Mouse (Mus musculus): ENCODE data around the gene Ergic2.

Ergic2 gene

DNA sequence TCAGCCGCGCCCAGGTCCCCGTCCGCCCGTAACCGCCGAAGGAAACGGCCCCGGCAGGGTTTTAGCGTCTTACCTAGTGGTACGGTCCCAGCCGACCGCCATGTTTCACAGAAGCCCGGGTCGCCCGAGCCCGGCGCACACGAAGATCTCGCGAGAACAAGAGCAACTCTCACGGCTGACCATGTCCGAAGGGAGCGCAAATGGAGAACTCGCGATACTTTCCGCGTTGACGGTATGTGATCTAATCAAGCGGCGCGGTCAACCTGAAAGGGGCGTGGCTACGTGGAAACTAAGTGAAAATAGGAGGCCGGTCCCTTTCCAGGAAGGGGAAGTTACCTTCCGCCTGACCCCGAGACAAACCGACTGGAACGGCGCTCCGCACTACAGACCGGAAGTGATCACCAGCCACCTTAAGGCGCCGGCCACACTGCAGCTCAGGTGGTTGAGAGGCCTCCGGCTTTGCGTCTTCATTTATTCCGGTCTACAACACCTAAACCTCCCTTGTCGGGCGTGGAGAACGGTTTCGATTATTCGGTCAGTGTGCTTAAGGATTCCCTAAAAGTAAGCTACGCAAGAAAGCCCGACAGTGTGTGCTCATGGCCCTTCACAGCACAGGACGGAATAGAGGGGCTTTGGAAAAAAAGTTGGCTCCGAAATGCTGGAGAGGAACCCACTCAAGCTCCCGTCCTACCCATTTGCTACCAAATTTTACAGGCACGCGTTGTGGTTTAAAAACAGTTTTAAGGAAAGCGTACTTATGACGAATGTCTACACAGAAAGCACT is at the start of gene Ergic2:
Ergic2 (minus strand) TSS at position 478 of the 784 bp plus-strand sequence.
- H3K36me3 ChIP-seq (ENCODE audit: insufficient read depth, low read length) = peaks cover 21% of the 10 kb centered on the region
- no peaks in the 10 kb centered on the region for H3K9me3 ChIP-seq (ENCODE audit: low read length)
- peak within 1 kb of the TSS; percentile 98 for H3K4me3 ChIP-seq (replicated peaks; ENCODE audit: low read length)
- no peaks in the 10 kb centered on the region for H3K27me3 ChIP-seq (ENCODE audit: insufficient read depth, low read length)
- TF ChIP-seq CTCF (conservative IDR thresholded peaks at IDR 0.05; ENCODE audit: low read length) (no peak), POU5F1 (IDR thresholded peaks at IDR 0.05; ENCODE audit: borderline replicate concordance, low read length) (no peak), NANOG (IDR thresholded peaks at IDR 0.05; ENCODE audit: borderline replicate concordance, low read length) (no peak)
- peaks cover 41% of the 10 kb centered on the region for H3K4me1 ChIP-seq (replicated peaks; ENCODE audit: low read depth, low read length)

DNA sequence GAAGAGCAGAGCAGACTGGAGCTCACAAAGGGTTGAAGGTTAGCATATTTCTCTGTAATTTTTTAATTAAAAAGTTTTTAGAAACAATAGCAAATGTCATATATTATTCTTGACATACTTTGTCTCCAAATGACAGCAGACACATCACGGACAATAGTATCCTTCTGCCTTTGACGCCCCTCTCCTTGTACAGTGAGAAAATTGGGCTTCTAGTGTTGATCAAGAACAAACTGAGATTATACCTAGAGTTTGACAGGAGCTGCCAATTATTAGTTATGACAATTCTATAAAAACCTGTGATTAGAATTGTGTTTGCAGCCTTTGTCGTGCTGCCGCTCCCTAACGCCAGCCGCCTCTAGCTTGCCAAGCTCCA is 48.5 kb upstream of the Ergic2 start:
- H3K4me1 ChIP-seq (replicated peaks; ENCODE audit: low read depth, low read length) = no peaks in the 10 kb centered on the region
- H3K36me3 ChIP-seq (ENCODE audit: insufficient read depth, low read length) = 0 out of 2 replicates have a peak, but pooled peaks cover 3% of the 10 kb centered on the region
- H3K9me3 ChIP-seq (ENCODE audit: low read length) = no peaks in the 10 kb centered on the region
- no peaks in the 10 kb centered on the region for H3K27me3 ChIP-seq (ENCODE audit: insufficient read depth, low read length)
- H3K4me3 ChIP-seq (replicated peaks; ENCODE audit: low read length) = no peak overlapping the region
- TF ChIP-seq CTCF (conservative IDR thresholded peaks at IDR 0.05; ENCODE audit: low read length) = no peak
- no peak for TF ChIP-seq POU5F1 (IDR thresholded peaks at IDR 0.05; ENCODE audit: borderline replicate concordance, low read length)
- no peak for TF ChIP-seq NANOG (IDR thresholded peaks at IDR 0.05; ENCODE audit: borderline replicate concordance, low read length)

DNA sequence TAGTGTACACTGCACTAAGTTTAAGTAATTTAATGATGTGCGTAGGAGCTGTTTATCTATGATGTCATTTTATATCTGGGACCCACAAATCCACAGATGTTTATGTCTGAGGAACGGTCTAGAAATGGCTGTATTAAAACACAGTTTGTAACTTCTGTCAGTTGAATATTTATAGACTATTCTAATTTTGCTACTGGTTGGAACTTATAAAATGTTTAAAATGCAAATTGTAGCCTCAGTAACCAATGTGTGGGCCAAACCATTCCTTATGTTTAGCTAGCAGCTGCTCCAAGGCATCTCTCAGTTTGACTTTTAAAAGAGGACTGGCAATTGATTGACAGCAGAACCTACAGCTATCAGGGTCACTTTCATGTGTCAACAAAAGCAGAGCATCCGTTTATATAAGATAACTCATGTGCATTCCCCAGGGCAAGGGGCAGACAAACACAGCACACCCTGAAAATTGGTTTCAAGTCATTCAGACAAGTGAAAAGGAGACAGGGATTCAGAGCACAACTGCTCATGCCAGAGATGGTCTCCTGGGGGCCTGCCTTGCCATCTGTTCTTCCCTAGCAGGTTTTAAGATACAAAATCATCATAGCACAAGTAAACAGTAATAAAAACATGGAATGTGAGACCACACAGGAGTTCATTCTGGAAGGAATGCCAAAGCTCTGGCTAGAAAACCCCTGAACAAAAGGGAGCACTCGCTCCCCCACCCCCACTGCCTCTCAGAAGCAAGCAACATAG is 48.0 kb upstream of the Ergic2 start:
- Histone ChIP-seq H3K9me3 (ENCODE audit: low read length) (no peaks in the 10 kb centered on the region), H3K36me3 (ENCODE audit: insufficient read depth, low read length) (0 out of 2 replicates have a peak, but pooled peaks cover 3% of the 10 kb centered on the region), H3K4me1 (replicated peaks; ENCODE audit: low read depth, low read length) (no peaks in the 10 kb centered on the region), H3K4me3 (replicated peaks; ENCODE audit: low read length) (no peak overlapping the region), H3K27me3 (ENCODE audit: insufficient read depth, low read length) (no peaks in the 10 kb centered on the region)
- TF ChIP-seq CTCF (conservative IDR thresholded peaks at IDR 0.05; ENCODE audit: low read length) (no peak), NANOG (IDR thresholded peaks at IDR 0.05; ENCODE audit: borderline replicate concordance, low read length) (no peak), POU5F1 (IDR thresholded peaks at IDR 0.05; ENCODE audit: borderline replicate concordance, low read length) (no peak)

DNA sequence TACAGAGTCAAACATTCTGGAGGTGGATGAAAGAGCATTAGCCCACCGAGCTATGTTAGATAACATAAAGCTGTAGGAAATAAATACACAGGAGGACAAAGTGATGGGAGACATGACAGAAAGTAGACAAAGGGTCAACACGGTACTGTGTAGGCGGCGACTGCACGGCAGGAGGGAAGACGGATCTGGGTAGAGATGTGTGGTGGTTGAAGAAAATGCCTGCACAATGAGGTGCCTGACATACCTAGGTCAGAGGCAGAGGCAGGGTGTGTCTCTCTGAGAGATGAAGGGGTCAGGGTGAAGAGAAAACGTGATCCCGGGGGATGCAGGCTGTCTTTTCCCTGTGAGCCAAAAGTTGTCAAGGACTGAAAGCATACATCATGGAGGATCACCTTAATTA is 46.9 kb upstream of the Ergic2 start:
- TF ChIP-seq NANOG (IDR thresholded peaks at IDR 0.05; ENCODE audit: borderline replicate concordance, low read length) = no peak
- no peak for TF ChIP-seq CTCF (conservative IDR thresholded peaks at IDR 0.05; ENCODE audit: low read length)
- TF ChIP-seq POU5F1 (IDR thresholded peaks at IDR 0.05; ENCODE audit: borderline replicate concordance, low read length) = no peak
- no peaks in the 10 kb centered on the region for H3K9me3 ChIP-seq (ENCODE audit: low read length)
- H3K27me3 ChIP-seq (ENCODE audit: insufficient read depth, low read length) = no peaks in the 10 kb centered on the region
- H3K4me1 ChIP-seq (replicated peaks; ENCODE audit: low read depth, low read length) = no peaks in the 10 kb centered on the region
- no peak overlapping the region for H3K4me3 ChIP-seq (replicated peaks; ENCODE audit: low read length)
- H3K36me3 ChIP-seq (ENCODE audit: insufficient read depth, low read length) = 0 out of 2 replicates have a peak, but pooled peaks cover 3% of the 10 kb centered on the region

DNA sequence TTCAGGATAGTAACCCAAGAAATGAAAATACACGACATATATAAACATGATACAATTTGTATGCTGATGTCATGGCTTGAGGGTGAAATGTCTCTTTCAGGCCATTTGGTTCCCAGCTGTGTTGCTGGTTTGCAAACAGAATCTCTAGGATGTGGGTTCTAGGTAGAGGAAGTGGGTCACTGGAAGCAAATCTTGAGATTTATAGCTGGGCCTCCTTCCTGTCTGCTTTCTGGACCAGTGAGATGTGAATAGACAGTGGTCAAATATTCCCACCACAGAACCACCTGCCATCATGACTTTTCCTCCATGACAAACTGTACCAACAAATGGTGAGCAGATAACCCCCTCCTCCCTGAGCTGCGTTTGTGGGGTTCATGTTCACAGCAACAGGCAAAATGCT is 45.6 kb upstream of the Ergic2 start:
- no peaks in the 10 kb centered on the region for H3K9me3 ChIP-seq (ENCODE audit: low read length)
- H3K4me1 ChIP-seq (replicated peaks; ENCODE audit: low read depth, low read length) = no peaks in the 10 kb centered on the region
- 0 out of 2 replicates have a peak, but pooled peaks cover under 1% of the 10 kb centered on the region for H3K36me3 ChIP-seq (ENCODE audit: insufficient read depth, low read length)
- TF ChIP-seq CTCF (conservative IDR thresholded peaks at IDR 0.05; ENCODE audit: low read length) = no peak
- no peak for TF ChIP-seq NANOG (IDR thresholded peaks at IDR 0.05; ENCODE audit: borderline replicate concordance, low read length)
- H3K4me3 ChIP-seq (replicated peaks; ENCODE audit: low read length) = no peak overlapping the region
- H3K27me3 ChIP-seq (ENCODE audit: insufficient read depth, low read length) = no peaks in the 10 kb centered on the region

DNA sequence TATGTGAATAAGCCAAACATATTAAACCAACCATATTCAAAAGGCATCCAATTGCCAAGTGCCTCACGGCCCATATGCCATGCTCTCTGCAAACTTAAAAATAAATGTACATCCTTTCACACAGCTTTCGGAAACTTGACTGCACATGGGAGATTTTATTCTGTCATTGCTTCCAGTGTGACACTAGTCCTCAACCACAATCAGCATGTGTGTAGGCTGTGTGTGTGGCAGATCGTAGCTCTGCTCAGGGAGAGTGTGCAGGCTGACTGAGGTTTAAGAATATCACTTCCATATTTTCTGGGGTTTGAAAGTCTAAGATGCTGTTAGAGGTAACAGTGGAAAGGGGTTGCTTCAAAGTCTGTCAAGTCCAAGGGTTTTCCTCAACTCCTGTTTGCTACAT is 43.9 kb upstream of the Ergic2 start:
- H3K4me3 ChIP-seq (replicated peaks; ENCODE audit: low read length) = no peak overlapping the region
- no peaks in the 10 kb centered on the region for H3K4me1 ChIP-seq (replicated peaks; ENCODE audit: low read depth, low read length)
- TF ChIP-seq POU5F1 (IDR thresholded peaks at IDR 0.05; ENCODE audit: borderline replicate concordance, low read length) (no peak), NANOG (IDR thresholded peaks at IDR 0.05; ENCODE audit: borderline replicate concordance, low read length) (no peak), CTCF (conservative IDR thresholded peaks at IDR 0.05; ENCODE audit: low read length) (no peak)

DNA sequence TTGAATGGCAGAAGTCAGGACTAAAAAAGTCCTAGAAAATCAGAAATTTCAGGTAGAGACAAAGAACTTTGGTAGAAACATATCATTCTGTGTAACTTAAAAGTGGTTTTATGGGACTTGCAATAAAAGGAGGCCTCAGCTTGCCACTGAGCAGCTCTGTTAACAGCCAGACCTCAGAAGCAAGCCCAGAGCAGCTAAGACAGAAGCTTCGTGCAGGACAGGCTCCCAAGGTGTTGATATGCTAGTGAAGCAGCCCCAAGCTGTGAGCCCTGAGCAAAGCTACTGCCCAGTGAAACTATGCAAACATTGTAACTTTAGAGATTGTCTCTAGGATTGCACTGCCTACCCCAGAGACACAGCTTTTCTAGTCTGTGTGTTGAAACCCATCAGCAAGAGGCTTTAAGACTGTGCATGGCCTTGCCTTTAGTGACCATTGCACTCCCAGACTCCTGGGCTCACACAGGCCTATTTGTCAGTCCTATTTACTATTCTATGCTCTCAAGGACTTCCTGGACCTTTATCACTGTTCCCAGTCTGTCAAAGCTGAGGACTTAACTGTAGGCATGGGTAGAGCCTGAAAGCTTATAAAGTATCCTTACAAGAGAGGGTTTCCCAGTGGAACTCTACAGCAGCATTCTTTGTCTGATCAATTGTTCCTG is 43.4 kb upstream of the Ergic2 start:
- TF ChIP-seq POU5F1 (IDR thresholded peaks at IDR 0.05; ENCODE audit: borderline replicate concordance, low read length) (no peak), NANOG (IDR thresholded peaks at IDR 0.05; ENCODE audit: borderline replicate concordance, low read length) (no peak), CTCF (conservative IDR thresholded peaks at IDR 0.05; ENCODE audit: low read length) (no peak)
- Histone ChIP-seq H3K36me3 (ENCODE audit: insufficient read depth, low read length) (no peaks in the 10 kb centered on the region), H3K4me3 (replicated peaks; ENCODE audit: low read length) (no peak overlapping the region), H3K9me3 (ENCODE audit: low read length) (no peaks in the 10 kb centered on the region), H3K27me3 (ENCODE audit: insufficient read depth, low read length) (no peaks in the 10 kb centered on the region), H3K4me1 (replicated peaks; ENCODE audit: low read depth, low read length) (no peaks in the 10 kb centered on the region)

More for the DNA sequence above, 43.9 kb upstream of the Ergic2 start:
- Histone ChIP-seq H3K27me3 (ENCODE audit: insufficient read depth, low read length) (no peaks in the 10 kb centered on the region), H3K9me3 (ENCODE audit: low read length) (no peaks in the 10 kb centered on the region), H3K36me3 (ENCODE audit: insufficient read depth, low read length) (no peaks in the 10 kb centered on the region)

DNA sequence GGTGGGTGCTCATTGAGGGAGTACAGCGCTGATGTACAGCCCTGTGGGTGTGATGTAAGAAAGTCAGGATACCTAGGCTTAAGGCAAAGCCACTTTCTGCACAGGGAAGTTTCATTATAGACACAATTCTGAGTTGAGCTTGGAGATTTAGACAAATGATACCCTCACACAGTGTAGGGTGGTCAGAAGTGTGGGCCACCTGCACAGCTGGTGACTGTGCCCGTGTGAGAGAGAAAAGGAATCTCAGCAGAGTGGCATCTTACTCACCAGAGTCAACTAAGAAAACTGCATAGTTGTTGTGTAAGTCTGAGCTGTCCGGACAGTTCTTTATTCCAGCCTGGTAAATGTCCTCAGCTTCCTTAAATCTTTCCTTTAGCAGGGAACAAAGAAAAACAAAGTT is 37.0 kb upstream of the Ergic2 start:
- Histone ChIP-seq H3K4me3 (replicated peaks; ENCODE audit: low read length) (no peak overlapping the region), H3K27me3 (ENCODE audit: insufficient read depth, low read length) (no peaks in the 10 kb centered on the region), H3K36me3 (ENCODE audit: insufficient read depth, low read length) (peaks cover 33% of the 10 kb centered on the region), H3K4me1 (replicated peaks; ENCODE audit: low read depth, low read length) (no peaks in the 10 kb centered on the region), H3K9me3 (ENCODE audit: low read length) (no peaks in the 10 kb centered on the region)
- TF ChIP-seq POU5F1 (IDR thresholded peaks at IDR 0.05; ENCODE audit: borderline replicate concordance, low read length) (no peak), NANOG (IDR thresholded peaks at IDR 0.05; ENCODE audit: borderline replicate concordance, low read length) (no peak), CTCF (conservative IDR thresholded peaks at IDR 0.05; ENCODE audit: low read length) (no peak)

Measured in E14TG2a.4 (cell line).